Mouse (Mus musculus): ENCODE measurements around the gene Vmn2r67.
"Not testable (repeated sequence)": the region's sequence is repeated elsewhere in the genome, so short reads cannot be mapped to it uniquely, and the experiment has no call there.

The Vmn2r67 gene

GRCm38 (mm10) chr7:85155898-85156297, at the start of gene Vmn2r67:
Gene Vmn2r67, minus strand, starts transcription at chr7:85155998.
- DNase-seq (ENCODE audit: low spot score): no peak

DNA sequence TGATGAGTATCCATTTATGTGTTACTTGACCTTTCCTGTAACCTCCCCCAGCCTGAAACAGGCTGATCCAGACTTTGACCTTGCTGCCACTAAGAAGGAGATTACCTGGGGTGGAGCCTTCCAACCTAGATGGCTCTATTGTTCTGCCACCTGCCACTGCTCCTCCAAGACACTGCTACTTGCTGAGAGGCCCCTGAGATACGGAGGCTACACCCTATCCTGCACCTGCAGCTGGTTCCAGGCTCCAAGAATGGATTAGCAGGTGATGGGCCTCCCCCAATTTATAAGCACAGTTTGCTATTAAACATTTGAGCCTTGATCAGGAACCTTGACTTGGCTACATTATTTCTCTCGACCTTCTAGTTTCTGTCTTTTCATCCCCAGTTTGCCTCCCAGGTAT, 51.3 kb downstream of the Vmn2r67 start:
- DNase-seq (ENCODE audit: low spot score): not testable (repeated sequence)

All from urinary bladder, postnatal 25 days (tissue).